Mouse (Mus musculus): ENCODE measurements at regions not wholly inside any gene's neighbourhood (a gene's known extent, or its start where the extent isn't known, plus 50 kb on each side); places are given as distances from the start of the nearest gene placed in this dataset.

DNA sequence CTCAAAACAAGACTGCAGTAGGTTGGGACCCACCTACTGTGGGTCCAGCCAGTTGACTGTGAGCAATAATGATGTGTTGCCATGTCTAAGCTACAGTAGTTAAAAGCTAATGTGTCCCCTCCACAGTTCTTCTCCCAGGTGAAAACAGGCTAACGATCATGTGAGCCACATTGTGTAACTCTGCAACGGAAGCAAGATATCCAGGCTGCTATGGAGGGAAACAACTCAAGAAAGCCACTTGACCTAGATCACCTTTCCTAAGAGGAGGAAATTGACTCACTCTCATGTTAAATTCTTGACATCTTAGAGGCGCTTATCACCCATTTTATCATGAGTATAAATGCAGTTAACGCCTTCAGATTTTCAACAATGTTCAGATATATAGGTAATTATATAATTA is 83.4 kb upstream of the Cpne4 start:
- TF ChIP-seq CTCF (IDR thresholded peaks at IDR 0.05; ENCODE audit: borderline replicate concordance, insufficient read depth, low read length) (no peak), POLR2A (IDR thresholded peaks at IDR 0.05; ENCODE audit: low read depth, low read length) (no peak)

Measured in embryonic fibroblast, embryonic 13.5 days (primary cell).